Mouse (Mus musculus): ENCODE measurements around the gene Cldn5.

Gene Cldn5

DNA sequence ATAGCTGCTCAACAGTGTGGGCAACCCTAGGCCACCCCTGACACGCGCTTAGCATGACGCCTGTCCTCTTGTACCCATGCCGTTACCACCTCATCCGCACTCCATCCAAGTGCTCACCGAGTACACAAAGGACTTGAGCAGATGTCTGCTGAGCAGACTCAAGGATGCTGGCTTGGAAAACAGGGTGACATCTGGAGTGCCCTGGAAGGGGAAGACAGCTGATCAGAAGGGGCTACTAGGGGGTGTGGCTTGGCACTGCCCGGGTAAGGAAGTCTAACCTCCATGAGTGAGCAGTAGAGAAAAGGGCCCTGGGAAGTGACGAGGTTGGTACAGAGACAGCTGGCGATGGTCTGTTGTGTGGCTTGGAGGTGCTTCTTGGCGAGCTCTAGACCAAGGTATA is 10.0 kb downstream of the Cldn5 start:
- no peak for DNase-seq

- no peak for DNase-seq
These were observed 12.2 kb downstream of the Cldn5 start for GRCm38 (mm10) chr16:18788627-18789406.

DNA sequence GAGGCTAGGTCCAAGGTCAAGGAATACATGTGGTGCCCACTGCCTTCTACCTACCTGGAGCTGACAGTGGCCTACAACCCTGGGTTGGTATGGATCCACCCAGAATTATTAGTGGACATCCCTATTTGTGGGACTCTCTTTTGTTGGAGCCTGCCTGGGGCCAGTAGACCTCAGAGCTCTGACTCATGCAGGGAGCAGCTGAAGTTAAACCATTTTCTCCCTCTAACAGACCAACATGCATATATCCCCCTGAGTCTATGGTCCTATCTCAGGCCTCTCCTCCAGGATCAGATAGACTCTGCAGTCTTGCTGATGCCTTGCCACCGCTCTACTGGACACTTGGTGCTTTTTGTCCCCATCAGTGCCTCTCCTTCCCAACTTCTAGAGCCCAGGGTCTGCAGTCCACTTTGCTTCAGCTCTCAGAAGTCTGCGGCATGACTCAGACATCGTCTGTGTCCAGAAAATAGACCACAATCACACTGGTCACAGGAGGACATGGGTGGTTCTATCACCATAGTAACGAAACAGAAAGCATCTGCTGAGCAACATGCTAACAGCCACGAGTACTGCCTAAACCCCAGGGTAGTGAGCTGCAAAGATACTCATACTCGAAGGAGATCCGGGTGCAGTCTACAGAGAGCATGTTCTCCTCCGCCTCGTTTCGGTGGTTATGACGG is 18.7 kb downstream of the Cldn5 start:
- DNase-seq = no peak

DNA sequence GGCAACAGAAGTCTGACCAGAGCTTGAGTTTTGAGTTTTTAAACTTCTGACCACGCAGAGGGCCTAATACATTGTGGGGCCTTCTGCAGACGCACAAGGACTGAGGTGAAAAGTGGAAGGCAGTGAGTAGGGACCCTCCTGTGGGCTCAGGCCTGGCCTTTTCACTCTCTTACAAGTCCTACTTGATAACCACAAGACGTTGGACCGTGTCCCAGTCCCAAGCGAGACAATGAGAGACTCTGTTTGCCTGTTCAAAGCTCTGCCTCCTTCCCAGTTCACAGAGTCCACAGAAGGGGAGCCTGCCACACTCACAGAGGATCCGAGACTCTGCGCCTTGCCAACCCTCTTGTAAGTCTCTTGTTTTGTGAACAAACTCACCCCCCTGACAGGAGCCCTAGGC is 20.0 kb downstream of the Cldn5 start:
- DNase-seq = no peak

DNA sequence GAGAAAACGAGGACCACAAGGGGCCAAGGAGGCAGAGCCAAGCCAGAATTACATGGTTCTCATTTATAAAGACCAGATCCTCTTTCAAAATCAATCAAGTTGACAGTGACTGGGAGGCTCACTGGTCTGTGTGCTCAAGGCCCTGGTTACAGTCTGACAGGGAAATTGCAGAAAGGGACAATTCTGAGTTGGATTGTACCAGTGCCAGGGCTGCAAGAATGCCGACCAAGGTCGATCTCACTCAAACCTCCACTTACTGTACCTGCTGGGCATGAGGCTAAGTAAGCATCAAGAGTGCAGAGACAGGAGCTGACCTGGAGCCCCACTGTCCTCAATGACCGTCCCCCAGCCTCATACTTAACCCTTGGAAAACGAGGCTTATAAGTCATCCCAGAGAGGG is 21.5 kb downstream of the Cldn5 start:
- DNase-seq = no peak

- peak; percentile 35 for DNase-seq
These were observed 22.2 kb downstream of the Cldn5 start for GRCm38 (mm10) chr16:18798841-18799240.

- no peak for DNase-seq
These were observed 29.1 kb downstream of the Cldn5 start for GRCm38 (mm10) chr16:18805746-18806145.

DNA sequence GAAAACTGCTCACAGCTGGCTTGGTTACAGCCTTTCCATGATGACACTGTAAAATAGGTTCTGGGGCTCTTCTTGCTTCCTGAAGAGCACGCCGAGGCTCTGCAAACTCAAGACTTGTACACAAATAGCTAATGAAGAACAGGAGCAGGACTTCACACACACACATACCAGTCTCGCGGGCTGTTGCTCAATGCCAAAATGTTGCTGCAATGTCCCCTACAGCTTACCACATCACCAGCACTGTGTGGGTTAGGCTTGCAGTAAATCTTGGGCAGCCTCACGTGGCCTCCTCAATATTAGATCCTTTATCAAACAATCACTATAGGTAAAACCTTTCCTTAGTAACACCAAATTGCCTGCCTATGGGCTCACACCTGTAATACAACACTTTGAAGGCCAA is 32.4 kb downstream of the Cldn5 start:
- no peak for DNase-seq

- DNase-seq = no peak
These were observed 34.4 kb downstream of the Cldn5 start for GRCm38 (mm10) chr16:18811032-18811431.

- peak; percentile 93 for DNase-seq
These were observed 35.1 kb downstream of the Cldn5 start, which contains the start of the genes Ufd1 and Cdc45 for GRCm38 (mm10) chr16:18811468-18812384. TSS of gene Ufd1 (plus strand) at chr16:18811779. TSS of gene Cdc45 (minus strand) at chr16:18811987.

- no peak for DNase-seq
These were observed 35.8 kb downstream of the Cldn5 start for GRCm38 (mm10) chr16:18812385-18812910.

- no peak for DNase-seq
These were observed 45.7 kb downstream of the Cldn5 start for GRCm38 (mm10) chr16:18822356-18822755.

DNA sequence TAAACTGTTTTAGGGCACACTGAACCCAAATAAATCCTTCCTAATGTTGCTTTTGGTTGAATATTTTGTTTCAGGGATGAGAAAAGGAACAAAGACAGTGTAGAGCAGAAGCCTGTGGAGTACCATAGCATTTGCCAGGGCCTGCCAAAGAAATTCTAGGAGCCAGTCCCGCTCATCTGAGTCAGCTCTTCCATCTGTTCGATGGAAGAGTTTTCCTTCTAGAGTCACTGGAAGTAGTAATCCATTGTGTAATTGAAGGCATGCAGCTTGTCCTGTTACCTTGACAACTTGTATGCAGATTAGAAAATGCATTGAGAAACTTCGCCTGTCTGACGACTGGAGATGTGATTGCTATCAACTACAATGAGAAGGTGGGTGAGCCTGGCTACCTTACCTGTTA is 46.3 kb downstream of the Cldn5 start:
- DNase-seq = no peak

Data from embryo, embryonic 11 days (tissue).